Mouse (Mus musculus) small intestine, adult 2 months (tissue): ENCODE data around the gene Arsg.

Experiments used
- CTCF ChIP-seq: fragments of 200-500 bp; IDR thresholded peaks from 2 replicates; pipeline ENCODE4 v1.5.1; 2012; ENCODE audit warnings: low read depth, mild to moderate bottlenecking, control low read depth, inconsistent platforms, low read length, moderate library complexity, mixed read lengths; ENCODE audit not compliant: insufficient replicate concordance, insufficient read length; ENCODE audit errors: extremely low read depth
- POLR2A ChIP-seq: fragments of 200-500 bp; IDR thresholded peaks from 2 replicates; pipeline ENCODE4 v1.6.1; 2012; ENCODE audit warnings: low read depth, mild to moderate bottlenecking, control low read depth, inconsistent platforms, low read length, moderate library complexity

DNA sequence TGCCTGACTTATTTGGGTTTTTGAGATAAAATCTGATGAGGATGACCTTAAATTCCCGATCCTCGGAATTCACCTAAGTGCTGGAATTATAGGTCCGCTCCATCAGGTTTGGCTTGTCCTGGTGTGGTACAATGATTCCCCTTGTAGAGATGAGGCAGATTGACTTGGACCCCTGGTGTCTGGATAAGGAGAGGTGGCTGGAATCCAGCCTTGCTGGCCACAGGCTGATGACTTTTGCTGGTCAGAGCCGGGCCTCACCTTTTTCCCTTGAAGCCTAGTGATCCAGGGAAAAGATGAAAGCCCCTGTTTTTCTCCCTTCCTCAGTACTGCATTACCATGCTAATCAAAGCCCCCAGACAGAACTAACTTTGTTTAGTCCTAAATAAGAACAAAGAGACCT, 2.5 kb downstream of the Arsg start:
- no peak for TF ChIP-seq CTCF
- TF ChIP-seq POLR2A: no peak
